Mouse (Mus musculus) lung, adult 2 months (tissue): ENCODE measurements around the gene Cldn5.

Experiments used
- CTCF ChIP-seq: fragments of 200-500 bp; IDR thresholded peaks from 2 replicates; pipeline ENCODE4 v1.5.1; 2011; ENCODE audit warnings: mild to moderate bottlenecking, low read length, control low read depth; ENCODE audit not compliant: insufficient read depth
- POLR2A ChIP-seq: fragments of 200-500 bp; IDR thresholded peaks from 2 replicates; pipeline ENCODE4 v1.6.1; 2011; ENCODE audit warnings: low read depth, mild to moderate bottlenecking, control low read depth, low read length, borderline replicate concordance; ENCODE audit errors: extremely low read depth

GRCm38 (mm10) chr16:18795223-18795899 lies 18.7 kb downstream of the Cldn5 start:
- TF ChIP-seq CTCF: no peak
- no peak for TF ChIP-seq POLR2A
